Mouse (Mus musculus) stomach, postnatal 0 days (tissue): ENCODE measurements around the gene Arnt2. TPM values are rescaled to one million over a fixed set of nuclear protein-coding genes. Genes with fewer than 3 reads are reported as not detected.

ENCODE experiments used
- ATAC-seq: fragments of 200-750 bp; cut with Nextera tagmentation; 2 replicates; pipeline ENCODE4 v1.8.0; 2017; ENCODE audit not compliant: low FRiP score, low TSS enrichment
- DNase-seq: peaks from one replicate; pipeline ENCODE4 v3.0.0-alpha.2; 2016; ENCODE audit warnings: low spot score
- H3K27ac ChIP-seq: fragments of 300-500 bp; sonication (generic); replicated peaks from 2 replicates; pipeline ENCODE4 v1.5.1; 2014; ENCODE audit warnings: mild to moderate bottlenecking, control low read depth
- H3K27me3 ChIP-seq: fragments of 300-500 bp; sonication (generic); 2 replicates; pipeline ENCODE4 v1.6.1; 2014; ENCODE audit warnings: low read length; ENCODE audit not compliant: control insufficient read depth, insufficient read depth
- H3K36me3 ChIP-seq: fragments of 300-500 bp; sonication (generic); 2 replicates; pipeline ENCODE4 v1.6.1; 2014; ENCODE audit warnings: low read length, mixed read lengths; ENCODE audit not compliant: control insufficient read depth, insufficient read depth
- H3K4me1 ChIP-seq: fragments of 300-500 bp; sonication (generic); replicated peaks from 2 replicates; pipeline ENCODE4 v1.6.1; 2014; ENCODE audit warnings: antibody characterized with exemption; ENCODE audit not compliant: control insufficient read depth, insufficient read depth
- H3K4me2 ChIP-seq: fragments of 300-500 bp; sonication (generic); replicated peaks from 2 replicates; pipeline ENCODE4 v1.6.1; 2014; ENCODE audit warnings: low read depth, mild to moderate bottlenecking, control low read depth, moderate library complexity
- H3K4me3 ChIP-seq: fragments of 300-500 bp; sonication (generic); 2 replicates; pipeline ENCODE4 v1.5.1; 2014; ENCODE audit warnings: low read depth, low read length, control low read depth
- H3K9ac ChIP-seq: fragments of 300-500 bp; sonication (generic); 2 replicates; pipeline ENCODE4 v1.6.1; 2014; ENCODE audit warnings: mild to moderate bottlenecking, low read length, control low read depth, mixed read lengths
- H3K9me3 ChIP-seq: fragments of 300-500 bp; sonication (generic); 2 replicates; pipeline ENCODE4 v1.6.1; 2016; ENCODE audit warnings: low read length; ENCODE audit not compliant: control insufficient read depth
- CTCF ChIP-seq: IDR thresholded peaks from 2 replicates; pipeline ENCODE4 v1.5.1; 2016; ENCODE audit warnings: antibody characterized with exemption, low read depth, mild to moderate bottlenecking, moderate library complexity
- EP300 ChIP-seq: optimal IDR thresholded peaks from 2 replicates; pipeline ENCODE3; 2016; ENCODE audit warnings: antibody characterized with exemption
- WGBS: fragments of 180-500 bp; shearing (Covaris S2); extraction: QIAGEN DNeasy Blood & Tissue Kit; methylation state at CpG from one replicate; pipeline ENCODE4 v1.1.7; 2014; 5-methylcytosine and 5-hydroxymethylcytosine counted together
- polyA plus RNA-seq: library from polyadenylated mRNA; unstranded; fragments of >200 nt; fragmentation: Nextera tagmentation; extraction: Ambion mirVana; gene quantifications from 2 replicates; pipeline ENCODE4 v1.2.1, GENCODE M21; 2015

Arnt2 gene
- polyA plus RNA-seq, 1 experiment from 2014 or later, result 0.89 TPM

GRCm38 (mm10) chr7:84421753-84422152 is 11.8 kb upstream of the Arnt2 start:
- no peak for ATAC-seq
- H3K9me3 ChIP-seq, result no peaks in the 10 kb centered on the region

GRCm38 (mm10) chr7:84421291-84421665 is 11.3 kb upstream of the Arnt2 start:
- Histone ChIP-seq H3K4me1 (no peaks in the 10 kb centered on the region), H3K4me3 (no peak overlapping the region), H3K27me3 (no peaks in the 10 kb centered on the region), H3K4me2 (no peak overlapping the region), H3K36me3 (no peaks in the 10 kb centered on the region), H3K9ac (no peak overlapping the region), H3K9me3 (no peaks in the 10 kb centered on the region), H3K27ac (no peak overlapping the region)
- TF ChIP-seq CTCF (no peak), EP300 (no peak)
- DNase-seq, result no peak
- peak; percentile 60; the same call in 1 of the 2 replicates for ATAC-seq

More at GRCm38 (mm10) chr7:84421753-84422152, 11.8 kb upstream of the Arnt2 start:
- H3K4me1 ChIP-seq, result no peaks in the 10 kb centered on the region
- H3K9ac ChIP-seq, result no peak overlapping the region
- H3K36me3 ChIP-seq, result no peaks in the 10 kb centered on the region
- H3K27me3 ChIP-seq, result no peaks in the 10 kb centered on the region
- no peak overlapping the region for H3K4me2 ChIP-seq
- no peak for DNase-seq
- TF ChIP-seq EP300 (no peak), CTCF (no peak)
- no peak overlapping the region for H3K27ac ChIP-seq
- H3K4me3 ChIP-seq, result no peak overlapping the region

GRCm38 (mm10) chr7:84420581-84421290 is 10.8 kb upstream of the Arnt2 start:
- TF ChIP-seq CTCF (no peak), EP300 (no peak)
- H3K9ac ChIP-seq, result no peak overlapping the region
- DNase-seq, result no peak
- H3K9me3 ChIP-seq, result no peaks in the 10 kb centered on the region
- no peaks in the 10 kb centered on the region for H3K36me3 ChIP-seq
- ATAC-seq, result no peak
- WGBS, result 80% methylated on average over 3 of the region's 3 CpGs
- H3K4me1 ChIP-seq, result no peaks in the 10 kb centered on the region
- no peaks in the 10 kb centered on the region for H3K27me3 ChIP-seq
- H3K4me3 ChIP-seq, result no peak overlapping the region
- H3K27ac ChIP-seq, result no peak overlapping the region
- H3K4me2 ChIP-seq, result no peak overlapping the region

- Histone ChIP-seq H3K27ac (no peak overlapping the region), H3K4me3 (no peak overlapping the region), H3K9me3 (no peaks in the 10 kb centered on the region), H3K36me3 (no peaks in the 10 kb centered on the region), H3K9ac (no peak overlapping the region), H3K4me1 (no peaks in the 10 kb centered on the region), H3K27me3 (no peaks in the 10 kb centered on the region), H3K4me2 (no peak overlapping the region)
- DNase-seq (no peak), ATAC-seq (no peak)
- TF ChIP-seq EP300, result no peak
- no peak for TF ChIP-seq CTCF
Measured at GRCm38 (mm10) chr7:84417441-84417840, 7.5 kb upstream of the Arnt2 start.

- Histone ChIP-seq H3K4me2 (no peak overlapping the region), H3K9ac (no peak overlapping the region), H3K4me3 (no peak overlapping the region), H3K27me3 (no peaks in the 10 kb centered on the region), H3K27ac (no peak overlapping the region), H3K4me1 (0 out of 2 replicates have a peak, but pooled peaks cover 2% of the 10 kb centered on the region), H3K9me3 (no peaks in the 10 kb centered on the region), H3K36me3 (no peaks in the 10 kb centered on the region)
- TF ChIP-seq CTCF (no peak), EP300 (no peak)
- ATAC-seq (no peak), DNase-seq (no peak)
- 62% methylated on average over 8 of the region's 8 CpGs for WGBS
Measured at GRCm38 (mm10) chr7:84412570-84412969, 2.6 kb upstream of the Arnt2 start.

GRCm38 (mm10) chr7:84409241-84409895 is 608 bp downstream of the Arnt2 start:
- no peaks in the 10 kb centered on the region for H3K9me3 ChIP-seq

More at GRCm38 (mm10) chr7:84409241-84409895, 608 bp downstream of the Arnt2 start:
- Histone ChIP-seq H3K4me3 (peak overlapping the region; percentile 60), H3K27ac (no peak overlapping the region), H3K4me2 (peak overlapping the region; percentile 95), H3K36me3 (no peaks in the 10 kb centered on the region), H3K27me3 (no peaks in the 10 kb centered on the region), H3K9ac (peak overlapping the region; percentile 65), H3K4me1 (0 out of 2 replicates have a peak, but pooled peaks cover 2% of the 10 kb centered on the region)
- 3% methylated on average over 33 of the region's 39 CpGs for WGBS
- TF ChIP-seq CTCF, result no peak
- TF ChIP-seq EP300, result no peak
- peak; percentile 67 for ATAC-seq
- peak; percentile 51 for DNase-seq
